Mouse (Mus musculus) lung, postnatal 0 days (tissue): ENCODE measurements at regions not wholly inside any gene's neighbourhood (a gene's known extent, or its start where the extent isn't known, plus 50 kb on each side); places are given as distances from the start of the nearest gene placed in this dataset.

Experiments used
- ATAC-seq: fragments of 200-750 bp; cut with Nextera tagmentation; 2 replicates; pipeline ENCODE4 v1.8.0; 2017; ENCODE audit warnings: moderate library complexity
- DNase-seq: peaks from one replicate; pipeline ENCODE4 v3.0.0-alpha.2; 2016; ENCODE audit warnings: low spot score
- H3K27ac ChIP-seq: fragments of 300-500 bp; sonication (generic); 2 replicates; pipeline ENCODE4 v1.5.1; 2014; ENCODE audit warnings: antibody characterized with exemption, mild to moderate bottlenecking, low read length, mixed read lengths
- H3K27me3 ChIP-seq: fragments of 300-500 bp; sonication (generic); replicated peaks from 2 replicates; pipeline ENCODE4 v1.6.1; 2014; ENCODE audit warnings: low read length, mixed read lengths; ENCODE audit not compliant: insufficient read depth
- H3K36me3 ChIP-seq: fragments of 300-500 bp; sonication (generic); 2 replicates; pipeline ENCODE4 v1.6.1; 2014; ENCODE audit warnings: low read length, mixed read lengths; ENCODE audit not compliant: insufficient read depth
- H3K4me1 ChIP-seq: fragments of 300-500 bp; sonication (generic); 2 replicates; pipeline ENCODE4 v1.6.1; 2014; ENCODE audit warnings: antibody characterized with exemption, low read depth, low read length, mixed read lengths; ENCODE audit not compliant: insufficient read depth
- H3K4me2 ChIP-seq: fragments of 300-500 bp; sonication (generic); replicated peaks from 2 replicates; pipeline ENCODE4 v1.6.1; 2014; ENCODE audit warnings: low read depth, mild to moderate bottlenecking, low read length, moderate library complexity, mixed read lengths
- H3K4me3 ChIP-seq: fragments of 300-500 bp; sonication (generic); 2 replicates; pipeline ENCODE4 v1.5.1; 2014; ENCODE audit warnings: low read depth, low read length
- H3K9ac ChIP-seq: fragments of 300-500 bp; sonication (generic); replicated peaks from 2 replicates; pipeline ENCODE4 v1.6.1; 2014; ENCODE audit warnings: low read depth, mild to moderate bottlenecking
- H3K9me3 ChIP-seq: fragments of 300-500 bp; sonication (generic); 2 replicates; pipeline ENCODE4 v1.6.1; 2016; ENCODE audit warnings: low read length, mixed read lengths
- CTCF ChIP-seq: IDR thresholded peaks from 2 replicates; pipeline ENCODE4 v1.5.1; 2016; ENCODE audit warnings: antibody characterized with exemption, mild to moderate bottlenecking
- EP300 ChIP-seq: IDR thresholded peaks from 2 replicates; pipeline ENCODE4 v1.6.1; 2016; ENCODE audit warnings: antibody characterized with exemption, mild to moderate bottlenecking, control low read depth
- WGBS: fragments of 180-500 bp; shearing (Covaris S2); extraction: QIAGEN DNeasy Blood & Tissue Kit; methylation state at CpG from one replicate; pipeline ENCODE4 v1.1.7; 2014; 5-methylcytosine and 5-hydroxymethylcytosine counted together

DNA sequence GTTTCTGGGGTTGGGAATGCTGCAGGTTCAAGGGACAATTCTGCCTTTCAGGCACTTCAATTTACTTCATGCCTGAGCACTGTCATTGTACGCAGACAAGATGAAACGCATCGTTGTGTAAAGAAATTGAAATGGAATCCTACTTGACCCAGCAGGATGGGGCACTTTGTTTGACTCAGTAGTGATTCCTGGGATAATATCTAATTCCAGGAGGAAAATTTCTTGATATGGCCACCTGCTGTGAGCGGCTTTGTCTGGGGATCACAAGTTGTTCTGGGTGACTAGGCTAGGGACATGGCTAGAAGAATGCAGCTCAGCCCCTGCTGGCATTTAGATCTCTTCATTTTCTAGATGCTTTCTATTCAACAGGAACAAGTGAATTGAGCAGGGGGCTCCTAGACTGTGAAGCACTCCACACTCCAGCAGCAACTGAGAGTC, 824.9 kb upstream of the Epha7 start:
- H3K27me3 ChIP-seq, result no peaks in the 10 kb centered on the region
- no peak overlapping the region for H3K27ac ChIP-seq
- H3K36me3 ChIP-seq, result no peaks in the 10 kb centered on the region
- no peaks in the 10 kb centered on the region for H3K4me1 ChIP-seq
- ATAC-seq (no peak), DNase-seq (no peak)
- no peaks in the 10 kb centered on the region for H3K9me3 ChIP-seq
- no peak overlapping the region for H3K4me2 ChIP-seq
- no peak overlapping the region for H3K4me3 ChIP-seq
- H3K9ac ChIP-seq, result no peak overlapping the region
- TF ChIP-seq EP300 (no peak), CTCF (no peak)
- WGBS, result 44% methylated on average over 4 of the region's 4 CpGs

DNA sequence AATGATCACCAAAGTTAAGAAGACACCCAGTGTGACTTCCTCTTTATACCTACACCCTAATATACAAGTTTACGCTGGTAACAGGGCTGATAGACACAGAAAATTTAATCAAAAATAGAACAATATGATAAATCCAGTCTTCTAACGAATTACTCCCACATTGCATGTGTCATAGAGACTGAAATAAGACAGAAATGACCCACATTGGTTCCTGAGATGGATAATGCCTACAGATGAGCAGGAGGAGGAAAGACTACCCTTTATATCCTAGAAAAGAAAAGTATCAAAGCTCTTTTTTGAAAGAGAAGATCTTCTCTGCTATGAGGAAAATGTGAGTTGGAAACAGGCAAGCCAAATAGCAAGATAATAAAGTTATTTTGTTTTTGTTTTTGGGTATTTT, 818.5 kb upstream of the Epha7 start:
- H3K4me1 ChIP-seq, result no peaks in the 10 kb centered on the region
- TF ChIP-seq CTCF (no peak), EP300 (no peak)
- ATAC-seq (no peak), DNase-seq (no peak)
- H3K4me3 ChIP-seq, result no peak overlapping the region
- no peaks in the 10 kb centered on the region for H3K36me3 ChIP-seq
- no peaks in the 10 kb centered on the region for H3K27me3 ChIP-seq
- no peak overlapping the region for H3K9ac ChIP-seq
- no peak overlapping the region for H3K4me2 ChIP-seq
- no peaks in the 10 kb centered on the region for H3K9me3 ChIP-seq
- WGBS, result 51% methylated on average over 2 of the region's 2 CpGs
- no peak overlapping the region for H3K27ac ChIP-seq

DNA sequence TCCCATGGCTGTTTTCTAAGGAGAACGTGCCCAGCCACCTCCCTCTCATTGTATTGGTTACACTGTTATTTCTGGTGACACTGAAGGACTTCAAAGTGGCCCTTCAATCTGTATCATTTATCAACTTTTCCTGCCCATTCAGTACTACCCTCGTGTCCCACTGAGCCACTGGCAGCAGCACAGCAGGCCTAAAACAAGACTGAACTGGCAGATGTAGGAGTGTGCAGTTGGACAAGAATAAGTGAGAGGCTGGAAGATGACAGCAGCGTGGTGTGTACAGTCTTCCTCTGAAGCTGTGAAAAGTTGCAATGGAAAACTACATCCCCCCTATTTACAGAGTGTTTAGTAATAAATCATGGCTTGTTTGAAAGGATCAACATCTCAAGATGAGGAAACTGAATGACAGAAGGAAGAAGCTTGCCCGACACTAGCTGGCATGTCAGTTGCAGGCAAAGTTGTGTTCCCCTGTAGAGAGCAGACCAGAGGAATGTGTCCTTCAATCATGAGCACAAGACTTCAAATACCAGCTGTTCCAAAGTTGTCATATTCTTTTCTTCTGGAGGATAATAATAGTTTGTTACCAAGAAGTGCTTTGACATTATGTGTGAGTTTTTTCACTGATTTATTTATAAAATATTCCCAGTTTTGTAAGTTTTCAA, 811.0 kb upstream of the Epha7 start:
- no peaks in the 10 kb centered on the region for H3K9me3 ChIP-seq
- H3K4me1 ChIP-seq, result no peaks in the 10 kb centered on the region
- DNase-seq, result no peak
- no peaks in the 10 kb centered on the region for H3K36me3 ChIP-seq
- 37% methylated on average over 4 of the region's 4 CpGs for WGBS
- TF ChIP-seq EP300 (no peak), CTCF (no peak)
- no peak overlapping the region for H3K9ac ChIP-seq
- H3K4me3 ChIP-seq, result no peak overlapping the region
- no peak overlapping the region for H3K4me2 ChIP-seq
- H3K27me3 ChIP-seq, result no peaks in the 10 kb centered on the region
- no peak for ATAC-seq
- no peak overlapping the region for H3K27ac ChIP-seq
